Mouse (Mus musculus) heart, postnatal 4 days (tissue): ENCODE data around the gene Kcnk5. TPM values are rescaled to one million over a fixed set of nuclear protein-coding genes. Genes with fewer than 3 reads are reported as not detected.

ENCODE experiments used
- DNase-seq: peaks from one replicate; pipeline ENCODE4 v3.0.0; 2021
- total RNA-seq, 2 experiments: library from RNA; stranded (reverse); gene quantifications; 2 replicates each; pipeline ENCODE4 v1.2.3; 2021

The Kcnk5 gene
- total RNA-seq, 2 experiments from 2014 or later = 1.3 to 1.7 TPM

- DNase-seq = no peak
These were observed 68.2 kb downstream of the Kcnk5 start for GRCm38 (mm10) chr14:20113189-20113961.

- DNase-seq = no peak
These were observed 69.4 kb downstream of the Kcnk5 start for GRCm38 (mm10) chr14:20112218-20112617.

GRCm38 (mm10) chr14:20110945-20111344, 70.7 kb downstream of the Kcnk5 start:
- DNase-seq = no peak

DNA sequence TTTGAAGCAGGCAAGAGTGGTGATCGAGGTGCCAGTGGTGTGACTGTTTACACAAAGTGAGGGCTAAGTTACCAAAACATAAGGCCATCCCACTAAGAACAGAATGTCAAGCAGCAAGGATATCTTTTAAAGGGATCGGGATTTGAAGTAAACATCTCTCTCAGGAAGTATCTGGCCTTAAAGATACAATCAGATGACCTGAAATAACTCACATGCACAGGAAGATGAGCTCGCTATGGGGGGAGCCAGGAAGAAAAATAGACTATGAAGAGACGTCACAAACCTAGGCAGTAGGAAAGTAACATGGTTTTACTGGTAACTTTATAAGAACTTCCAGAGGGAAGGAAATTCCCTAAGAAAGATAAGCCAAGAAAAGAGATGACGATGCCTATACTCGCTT, 75.3 kb downstream of the Kcnk5 start:
- no peak for DNase-seq

DNA sequence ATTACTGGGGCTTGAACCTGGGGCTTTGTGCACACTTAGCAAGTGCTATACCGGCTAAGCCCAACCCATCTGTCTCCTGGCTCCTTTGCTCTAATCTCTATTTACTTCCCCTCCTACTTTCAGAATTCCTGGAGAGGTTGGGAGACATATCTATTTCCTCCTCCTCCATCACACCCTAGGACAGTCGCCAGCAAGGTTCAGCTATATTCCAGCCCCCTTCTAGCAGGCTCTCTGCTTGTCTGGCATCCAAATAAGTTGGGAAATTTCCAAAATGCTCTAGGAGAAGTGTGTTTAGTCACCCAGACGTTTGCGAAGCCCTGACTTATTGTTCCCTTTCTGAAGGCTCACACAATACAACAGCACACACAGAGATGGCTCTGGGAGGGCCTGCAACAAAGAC, 78.4 kb downstream of the Kcnk5 start:
- no peak for DNase-seq

- no peak for DNase-seq
These were observed 83.5 kb downstream of the Kcnk5 start for GRCm38 (mm10) chr14:20098061-20098460.

DNA sequence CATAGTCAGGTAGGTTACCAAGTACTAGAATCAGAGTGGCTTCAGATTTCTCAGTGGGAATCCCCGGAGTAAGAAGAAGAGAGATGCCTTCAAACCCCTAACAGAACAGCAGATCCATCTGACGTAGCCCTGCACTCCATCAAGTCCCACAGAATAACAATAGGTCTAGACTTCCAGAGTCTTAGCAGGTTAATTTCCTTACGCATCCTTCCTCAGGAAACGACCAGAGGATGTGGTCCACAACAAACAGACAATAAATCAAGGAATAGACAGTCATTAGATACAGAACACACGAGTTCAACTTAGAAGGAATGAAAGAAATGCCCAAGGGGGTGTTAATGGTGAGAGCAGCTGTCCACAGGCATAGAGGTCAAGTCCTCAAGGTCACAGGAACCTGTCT, 86.7 kb downstream of the Kcnk5 start:
- no peak for DNase-seq

DNA sequence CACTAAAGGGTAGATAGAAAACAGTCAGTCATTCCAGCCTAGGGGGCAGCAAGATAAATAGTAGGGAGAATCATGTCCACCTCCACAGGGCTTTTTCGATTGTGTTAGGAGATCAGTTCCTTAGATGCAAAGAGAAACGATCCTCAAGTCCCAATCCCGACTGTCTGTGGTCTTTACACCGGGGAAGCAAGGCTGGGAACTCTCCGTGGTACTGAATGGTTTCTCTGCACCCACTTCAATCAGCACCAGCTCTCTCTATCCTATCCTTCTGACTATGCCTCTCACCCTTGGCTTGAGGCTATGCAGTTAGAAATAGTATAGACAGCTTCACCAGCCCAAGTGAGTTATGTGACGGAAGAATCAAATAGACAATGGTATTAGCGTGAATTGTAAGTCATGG, 88.1 kb downstream of the Kcnk5 start:
- DNase-seq = peak; percentile 70

Other genes starting within 250 kb of the Kcnk5 start
- 10 to 100 TPM; 54.1 to 57.2 TPM for gene Gng2, start 204.2 kb downstream of the Kcnk5 start, total RNA-seq
- 1 to 10 TPM; 2.7 to 3.4 TPM for gene Saysd1, start 43.3 kb downstream of the Kcnk5 start, total RNA-seq
- not detected for gene Kcnk16, start 87.4 kb upstream of the Kcnk5 start, total RNA-seq
- gene Nudt13, start 112.9 kb upstream of the Kcnk5 start, total RNA-seq = 10 to 100 TPM; 19.7 to 20.3 TPM
- gene Ecd, start 166.3 kb upstream of the Kcnk5 start, total RNA-seq = 10 to 100 TPM; 33.6 to 35.7 TPM
- gene Fam149b, start 166.4 kb upstream of the Kcnk5 start, total RNA-seq = 10 to 100 TPM; 34.4 to 35.8 TPM
- 10 to 100 TPM; 39.7 to 42.5 TPM for gene Dnajc9, start 207.1 kb upstream of the Kcnk5 start, total RNA-seq
- 10 to 100 TPM; 68.8 to 70.0 TPM for gene Mrps16, start 211.8 kb upstream of the Kcnk5 start, total RNA-seq